Mouse (Mus musculus) kidney, adult 2 months (tissue): ENCODE results near the gene BC051142.

Experiments
- CTCF ChIP-seq: fragments of 200-500 bp; conservative IDR thresholded peaks from 2 replicates; pipeline ENCODE4 v1.5.1; 2011; ENCODE audit warnings: low read depth, mild to moderate bottlenecking, control low read depth, low read length, moderate library complexity, mixed read lengths; ENCODE audit not compliant: insufficient read depth, insufficient read length
- POLR2A ChIP-seq: fragments of 200-500 bp; IDR thresholded peaks from one replicate; pipeline ENCODE4 v1.6.1; 2011; ENCODE audit warnings: low read depth, low read length, control low read depth

DNA sequence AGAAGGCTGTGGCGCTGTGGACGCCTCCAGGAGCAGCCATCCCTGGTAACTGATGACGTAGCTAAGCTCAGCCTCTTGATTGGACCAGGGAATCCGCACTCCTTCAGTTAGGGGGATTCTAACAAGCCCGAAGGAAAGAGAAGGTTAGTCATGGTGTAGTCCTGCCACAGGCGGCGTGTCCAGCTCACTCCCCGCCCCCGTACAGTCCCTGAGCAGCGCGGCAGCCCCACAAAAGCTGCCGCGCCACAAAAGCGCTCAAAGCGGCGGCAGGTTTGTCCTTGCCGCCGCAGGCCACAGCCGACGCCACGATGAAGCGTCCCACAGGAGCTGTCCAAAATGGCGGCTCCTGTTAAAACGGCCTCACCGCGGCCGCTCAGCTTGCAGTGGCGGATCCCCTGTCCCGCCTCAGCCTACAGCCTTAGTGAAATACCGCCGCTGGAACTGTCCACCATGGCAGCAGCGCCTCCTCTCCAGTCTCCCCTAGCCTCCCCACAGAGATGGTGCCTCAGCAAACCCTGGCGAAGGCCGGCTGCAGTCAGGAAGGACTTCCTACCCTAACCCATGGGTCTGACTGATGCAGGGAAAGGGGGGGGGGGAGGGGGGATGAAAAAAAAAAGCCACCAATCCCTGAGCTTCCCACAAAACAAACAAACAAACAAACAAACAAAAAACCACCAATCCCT, at the start of gene BC051142:
- no peak for TF ChIP-seq CTCF
- TF ChIP-seq POLR2A: peak; percentile 61
